Mouse (Mus musculus): ENCODE data around the gene Frem1. TPM values are rescaled to one million over a fixed set of nuclear protein-coding genes. Genes with fewer than 3 reads are reported as not detected.

Frem1 gene
- polyA plus RNA-seq, 1 experiment, result 2.4 TPM

DNA sequence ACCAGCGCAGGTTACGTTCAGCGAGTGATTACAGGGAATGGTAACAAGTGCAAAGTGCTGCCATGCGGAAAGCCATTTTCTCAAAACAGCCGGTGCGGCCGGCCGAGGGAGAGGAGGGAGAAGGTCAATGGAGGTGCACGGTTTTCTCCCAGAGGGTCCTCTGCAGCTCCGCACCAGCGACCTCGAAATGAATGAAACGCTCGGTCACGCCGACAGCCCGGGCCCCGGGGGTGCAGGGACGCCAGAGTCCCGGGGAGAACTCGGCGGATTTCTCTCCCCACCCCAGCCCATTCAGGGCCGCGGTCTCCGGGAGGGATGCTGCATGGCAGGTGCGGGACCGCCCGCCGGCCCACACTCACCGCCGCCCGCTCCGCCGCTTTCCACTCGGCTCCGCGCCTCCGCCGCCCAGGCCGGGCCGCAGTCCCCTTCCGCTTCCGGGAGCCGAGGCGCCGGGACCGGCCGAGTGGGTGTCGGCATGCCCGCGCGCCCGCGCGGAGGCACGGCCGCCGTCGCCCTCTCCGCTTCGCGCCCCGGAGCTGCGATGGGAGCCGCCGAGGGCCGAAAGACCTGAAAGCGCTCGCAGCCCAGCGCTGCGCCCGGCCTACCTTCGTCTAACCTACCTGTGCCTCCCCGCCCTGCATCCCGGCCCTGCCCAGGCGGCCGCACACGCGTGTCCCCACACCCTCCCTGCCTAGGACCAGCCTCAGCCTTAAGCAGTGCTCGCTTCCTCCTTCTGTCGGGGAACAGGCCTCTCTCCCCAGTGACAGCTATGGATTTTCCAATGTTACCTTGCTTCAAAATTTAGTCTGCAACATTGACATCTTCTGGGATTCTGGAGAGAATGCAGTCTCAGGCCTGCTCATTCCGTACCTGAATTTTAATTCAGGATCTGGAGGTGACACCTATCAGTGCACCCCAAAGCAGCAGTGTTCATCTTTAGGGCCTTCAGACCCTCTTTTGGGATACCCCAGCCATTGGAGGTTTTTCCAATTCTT, 192.7 kb downstream of the Frem1 start, which contains the start of gene Zdhhc21:
Gene Zdhhc21, minus strand, starts transcription at position 828 of the 995 bp plus-strand sequence.
- TF ChIP-seq POLR2A (IDR thresholded peaks at IDR 0.05; ENCODE audit: low read depth, low read length) (peak; percentile 5; the same call in 1 of the 2 replicates), CTCF (IDR thresholded peaks at IDR 0.05; ENCODE audit: extremely low read depth, insufficient read depth, insufficient read length, insufficient replicate concordance) (no peak)
- 2% methylated on average over 82 of the region's 82 CpGs for WGBS
- no peaks in the 10 kb centered on the region for H3K36me3 ChIP-seq (ENCODE audit: control insufficient read depth, insufficient read depth, low read length)
- peak; percentile 32 to 72 for DNase-seq (ENCODE audit: low read depth in 1 of 2, low spot score in 2 of 2)
- H3K4me3 ChIP-seq (ENCODE audit: extremely low read depth, insufficient read depth, insufficient read length), result peak within 1 kb of the TSS; percentile 80
- no peaks in the 10 kb centered on the region; the same call in none of the 2 replicates for H3K4me1 ChIP-seq (ENCODE audit: control insufficient read depth, insufficient read depth, insufficient read length)
- peak within 1 kb of the TSS; percentile 66; the same call in 1 of the 2 replicates for H3K27ac ChIP-seq (ENCODE audit: insufficient read depth, low read length)
- 0 out of 2 replicates have a peak, but pooled peaks cover 2% of the 10 kb centered on the region for H3K27me3 ChIP-seq (ENCODE audit: control insufficient read depth, insufficient read depth, low read length)

DNA sequence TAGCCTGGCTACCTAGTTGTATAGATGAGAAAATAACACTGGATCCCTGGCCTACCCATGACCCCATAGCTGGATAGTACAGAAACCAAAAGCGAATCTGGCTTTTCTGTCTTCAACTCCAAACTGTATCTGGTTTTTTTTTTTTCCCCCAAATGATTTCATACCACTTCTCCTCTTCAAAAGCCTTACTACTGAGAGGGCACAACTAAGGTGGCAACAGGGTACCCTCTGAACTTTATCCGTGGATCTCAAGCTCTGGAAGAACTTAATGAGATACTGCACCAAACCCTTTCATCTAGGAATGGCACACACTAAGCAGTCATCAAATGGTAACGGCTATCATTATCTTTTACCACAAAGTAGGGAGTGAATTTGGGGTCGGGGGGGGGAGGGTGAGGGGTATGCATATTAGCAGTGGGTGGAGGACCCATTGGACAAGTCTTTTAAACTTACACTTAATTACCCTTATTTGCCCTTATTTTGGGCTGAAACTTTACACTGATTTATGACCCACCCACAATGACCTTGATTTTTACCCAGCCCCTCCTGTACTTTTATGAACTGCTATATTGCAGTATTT, 193.6 kb downstream of the Frem1 start:
- 25% methylated on average over 4 of the region's 4 CpGs for whole genome bisulfite sequencing
- no peak overlapping the region for H3K27ac ChIP-seq (ENCODE audit: insufficient read depth, low read length)

DNA sequence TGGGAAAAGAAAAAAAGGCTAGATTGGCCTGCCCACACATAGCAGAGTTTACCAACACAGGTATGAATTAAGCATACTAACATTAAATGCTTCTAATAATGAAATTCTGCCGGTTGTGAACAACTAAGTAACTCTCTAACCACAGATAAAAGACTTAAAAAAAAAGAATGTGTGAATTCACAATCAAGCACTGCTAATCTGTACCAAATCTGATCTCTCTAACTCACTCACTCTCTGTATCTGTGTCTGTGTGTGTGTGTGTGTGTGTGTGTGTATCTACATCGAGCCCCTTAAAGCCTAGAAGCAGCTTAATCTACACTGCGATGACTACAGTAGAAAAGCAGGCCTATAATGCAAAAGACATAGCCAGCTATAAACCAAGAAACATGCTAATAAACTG, 195.2 kb downstream of the Frem1 start:
- WGBS, result 85% methylated on average over 3 of the region's 3 CpGs
- H3K4me1 ChIP-seq (ENCODE audit: control insufficient read depth, insufficient read depth, insufficient read length), result no peaks in the 10 kb centered on the region; the same call in none of the 2 replicates

More for the DNA sequence above, 193.6 kb downstream of the Frem1 start:
- no peak for DNase-seq (ENCODE audit: low read depth in 1 of 2, low spot score in 2 of 2)
- Histone ChIP-seq H3K27me3 (ENCODE audit: control insufficient read depth, insufficient read depth, low read length) (0 out of 2 replicates have a peak, but pooled peaks cover 2% of the 10 kb centered on the region), H3K4me3 (ENCODE audit: extremely low read depth, insufficient read depth, insufficient read length) (peak overlapping the region; percentile 80), H3K36me3 (ENCODE audit: control insufficient read depth, insufficient read depth, low read length) (no peaks in the 10 kb centered on the region), H3K4me1 (ENCODE audit: control insufficient read depth, insufficient read depth, insufficient read length) (no peaks in the 10 kb centered on the region; the same call in none of the 2 replicates)
- TF ChIP-seq POLR2A (IDR thresholded peaks at IDR 0.05; ENCODE audit: low read depth, low read length) (no peak), CTCF (IDR thresholded peaks at IDR 0.05; ENCODE audit: extremely low read depth, insufficient read depth, insufficient read length, insufficient replicate concordance) (no peak)

DNA sequence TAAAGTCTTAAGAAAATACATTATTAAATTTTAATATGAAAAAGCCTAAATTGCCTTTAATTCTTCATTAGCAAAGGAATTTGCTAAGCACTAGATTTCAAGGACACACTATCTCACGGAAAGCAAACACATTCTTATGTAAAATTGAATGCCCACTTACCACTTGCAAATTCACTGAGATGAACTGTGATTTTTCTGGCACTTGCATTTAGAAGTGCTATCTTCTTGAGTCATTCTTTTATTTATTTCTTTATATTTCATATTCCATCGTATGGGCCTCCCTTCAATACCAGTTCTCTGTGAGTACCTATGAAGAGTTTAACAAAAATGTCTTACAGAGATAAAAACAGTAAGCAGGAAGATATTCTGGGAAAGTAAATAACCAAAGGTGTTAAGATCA, 198.3 kb downstream of the Frem1 start:
- Histone ChIP-seq H3K4me1 (ENCODE audit: control insufficient read depth, insufficient read depth, insufficient read length) (no peaks in the 10 kb centered on the region; the same call in none of the 2 replicates), H3K27ac (ENCODE audit: insufficient read depth, low read length) (no peak overlapping the region), H3K36me3 (ENCODE audit: control insufficient read depth, insufficient read depth, low read length) (0 out of 2 replicates have a peak, but pooled peaks cover 1% of the 10 kb centered on the region), H3K4me3 (ENCODE audit: extremely low read depth, insufficient read depth, insufficient read length) (no peak overlapping the region), H3K27me3 (ENCODE audit: control insufficient read depth, insufficient read depth, low read length) (no peaks in the 10 kb centered on the region)
- DNase-seq (ENCODE audit: low read depth in 1 of 2, low spot score in 2 of 2), result no peak
- no peak for TF ChIP-seq CTCF (IDR thresholded peaks at IDR 0.05; ENCODE audit: extremely low read depth, insufficient read depth, insufficient read length, insufficient replicate concordance)
- TF ChIP-seq POLR2A (IDR thresholded peaks at IDR 0.05; ENCODE audit: low read depth, low read length), result no peak
- 87% methylated on average over 2 of the region's 2 CpGs for WGBS

More for the DNA sequence above, 195.2 kb downstream of the Frem1 start:
- DNase-seq (ENCODE audit: low read depth in 1 of 2, low spot score in 2 of 2), result no peak
- no peak overlapping the region for H3K27ac ChIP-seq (ENCODE audit: insufficient read depth, low read length)
- TF ChIP-seq CTCF (IDR thresholded peaks at IDR 0.05; ENCODE audit: extremely low read depth, insufficient read depth, insufficient read length, insufficient replicate concordance) (no peak), POLR2A (IDR thresholded peaks at IDR 0.05; ENCODE audit: low read depth, low read length) (no peak)
- H3K36me3 ChIP-seq (ENCODE audit: control insufficient read depth, insufficient read depth, low read length), result no peaks in the 10 kb centered on the region
- H3K27me3 ChIP-seq (ENCODE audit: control insufficient read depth, insufficient read depth, low read length), result 0 out of 2 replicates have a peak, but pooled peaks cover 2% of the 10 kb centered on the region
- H3K4me3 ChIP-seq (ENCODE audit: extremely low read depth, insufficient read depth, insufficient read length), result no peak overlapping the region

DNA sequence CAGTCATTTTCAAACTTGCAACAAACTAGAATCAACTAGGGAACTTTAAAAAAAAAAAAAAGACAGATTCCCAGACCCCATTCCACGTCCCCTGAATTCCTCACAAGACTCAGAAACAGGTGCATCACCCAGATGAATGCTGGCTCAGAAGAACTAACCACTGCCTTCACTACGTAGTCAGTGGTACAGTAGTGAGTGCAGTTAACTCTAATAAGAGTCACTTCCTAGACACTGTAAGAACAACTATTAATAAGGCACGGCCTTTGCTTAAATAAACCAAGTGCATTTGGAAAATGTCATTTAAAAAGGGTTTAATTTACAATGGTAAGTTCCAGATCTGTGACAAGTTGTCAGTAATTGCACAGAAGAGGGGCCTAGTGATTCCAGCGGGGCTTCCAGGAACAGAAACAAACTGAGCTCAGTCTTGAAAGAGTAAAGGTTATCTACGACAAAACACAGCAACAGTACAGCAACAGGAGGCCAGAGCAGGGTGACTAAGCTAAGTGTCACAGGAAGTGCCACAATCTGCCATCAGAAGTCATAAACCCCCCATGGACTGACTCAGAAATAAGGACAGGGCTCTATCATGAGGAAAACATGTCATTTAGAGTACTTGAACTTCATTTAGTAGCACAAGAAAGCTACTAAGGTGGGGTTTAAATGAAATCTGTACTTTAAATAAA, 203.4 kb downstream of the Frem1 start:
- no peaks in the 10 kb centered on the region for H3K4me1 ChIP-seq (ENCODE audit: control insufficient read depth, insufficient read depth, insufficient read length)
- no peak overlapping the region for H3K4me3 ChIP-seq (ENCODE audit: extremely low read depth, insufficient read depth, insufficient read length)
- no peak overlapping the region for H3K27ac ChIP-seq (ENCODE audit: insufficient read depth, low read length)
- no peak for DNase-seq (ENCODE audit: low read depth in 1 of 2, low spot score in 2 of 2)
- 0 out of 2 replicates have a peak, but pooled peaks cover 1% of the 10 kb centered on the region for H3K36me3 ChIP-seq (ENCODE audit: control insufficient read depth, insufficient read depth, low read length)
- TF ChIP-seq CTCF (IDR thresholded peaks at IDR 0.05; ENCODE audit: extremely low read depth, insufficient read depth, insufficient read length, insufficient replicate concordance) (no peak), POLR2A (IDR thresholded peaks at IDR 0.05; ENCODE audit: low read depth, low read length) (no peak)
- H3K27me3 ChIP-seq (ENCODE audit: control insufficient read depth, insufficient read depth, low read length), result no peaks in the 10 kb centered on the region
- WGBS, result 54% methylated on average over 5 of the region's 5 CpGs

Other genes with a start within 250 kb of the Frem1 start
- gene Zdhhc21, start 192.4 kb downstream of the Frem1 start, polyA plus RNA-seq (2012; rRNA removed), result 2.4 and 2.5 TPM in 2 replicates
- not detected in 2 replicates for gene Cer1, start 167.2 kb downstream of the Frem1 start, polyA plus RNA-seq (2012; rRNA removed)

Data from spleen, adult 2 months (tissue).